Mouse (Mus musculus) stomach, embryonic 16.5 days (tissue): Measurements from ENCODE around the gene Gm10197. TPM values are rescaled to one million over a fixed set of nuclear protein-coding genes. Genes with fewer than 3 reads are reported as not detected.
A peak's percentile ranks its signal among the peaks of the same experiment; 100 is the strongest.

ENCODE experiments used
- ATAC-seq: fragments of 200-750 bp; cut with Nextera tagmentation; 2 replicates; pipeline ENCODE4 v1.8.0; 2017; ENCODE audit warnings: moderate number of reproducible peaks, moderate TSS enrichment; ENCODE audit not compliant: insufficient read depth, low FRiP score
- H3K27ac ChIP-seq: fragments of 300-500 bp; sonication (generic); 2 replicates; pipeline ENCODE4 v1.5.1; 2014; ENCODE audit warnings: low read length
- H3K27me3 ChIP-seq: fragments of 300-500 bp; sonication (generic); 2 replicates; pipeline ENCODE4 v1.6.1; 2014; ENCODE audit warnings: low read length, control low read depth, mixed read lengths; ENCODE audit not compliant: control insufficient read depth, insufficient read depth
- H3K36me3 ChIP-seq: fragments of 300-500 bp; sonication (generic); 2 replicates; pipeline ENCODE4 v1.6.1; 2014; ENCODE audit warnings: low read length; ENCODE audit not compliant: control insufficient read depth, insufficient read depth
- H3K4me1 ChIP-seq: fragments of 300-500 bp; sonication (generic); 2 replicates; pipeline ENCODE4 v1.6.1; 2014; ENCODE audit warnings: low read length, control low read depth, mixed read lengths; ENCODE audit not compliant: control insufficient read depth, insufficient read depth
- H3K4me2 ChIP-seq: fragments of 300-500 bp; sonication (generic); 2 replicates; pipeline ENCODE4 v1.6.1; 2014; ENCODE audit warnings: low read depth, low read length, mixed read lengths
- H3K4me3 ChIP-seq: fragments of 300-500 bp; sonication (generic); replicated peaks from 2 replicates; pipeline ENCODE4 v1.5.1; 2014; ENCODE audit warnings: mild to moderate bottlenecking, low read length
- H3K9ac ChIP-seq: fragments of 300-500 bp; sonication (generic); 2 replicates; pipeline ENCODE4 v1.6.1; 2014; ENCODE audit warnings: low read length
- H3K9me3 ChIP-seq: fragments of 300-500 bp; sonication (generic); replicated peaks from 2 replicates; pipeline ENCODE4 v1.6.1; 2016; ENCODE audit warnings: low read length, control low read depth; ENCODE audit not compliant: control insufficient read depth
- WGBS: fragments of 180-500 bp; shearing (Covaris S2); extraction: QIAGEN DNeasy Blood & Tissue Kit; methylation state at CpG from one replicate; pipeline ENCODE4 v1.1.7; 2014; 5-methylcytosine and 5-hydroxymethylcytosine counted together
- polyA plus RNA-seq: library from polyadenylated mRNA; unstranded; fragments of >200 nt; fragmentation: Nextera tagmentation; extraction: Ambion mirVana; gene quantifications from 2 replicates; pipeline ENCODE4 v1.2.1, GENCODE M21; 2015

Gene Gm10197
- polyA plus RNA-seq, 1 experiment from 2014 or later, result not detected

GRCm38 (mm10) chr19:53389851-53390431 is 18.4 kb upstream of the Gm10197 start:
- Histone ChIP-seq H3K4me3 (peak overlapping the region; percentile 100), H3K36me3 (peaks cover 4% of the 10 kb centered on the region; the same call in 1 of the 2 replicates), H3K9ac (peak overlapping the region; percentile 86), H3K4me1 (peaks cover 14% of the 10 kb centered on the region), H3K9me3 (no peaks in the 10 kb centered on the region), H3K27ac (peak overlapping the region; percentile 93), H3K4me2 (peak overlapping the region; percentile 62), H3K27me3 (no peaks in the 10 kb centered on the region)
- peak; percentile 89 for ATAC-seq
- WGBS, result 0% methylated on average over 59 of the region's 59 CpGs

DNA sequence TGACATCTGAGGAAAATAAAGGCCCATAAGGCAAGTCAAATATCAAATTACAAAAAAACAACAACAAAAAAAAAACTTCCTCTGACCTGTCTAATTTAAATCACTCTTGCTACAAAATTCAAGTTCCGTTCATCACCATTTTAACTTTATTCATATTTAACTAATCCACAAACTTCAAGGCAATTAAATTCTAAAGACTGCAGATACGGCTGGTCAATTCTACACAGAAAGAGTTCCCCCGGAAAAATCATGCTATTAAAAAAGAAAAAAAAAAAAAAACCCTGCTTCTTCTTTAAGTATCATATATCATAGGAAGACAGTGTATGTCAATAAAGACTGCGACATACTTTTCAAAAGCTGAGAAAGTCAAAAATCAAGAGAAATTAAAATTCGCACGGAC is 17.9 kb upstream of the Gm10197 start:
- 16% methylated on average over 6 of the region's 6 CpGs for WGBS

GRCm38 (mm10) chr19:53383336-53383735 is 11.8 kb upstream of the Gm10197 start:
- H3K27ac ChIP-seq, result no peak overlapping the region
- peaks cover 14% of the 10 kb centered on the region for H3K36me3 ChIP-seq
- no peaks in the 10 kb centered on the region for H3K4me1 ChIP-seq
- H3K9ac ChIP-seq, result no peak overlapping the region
- no peak overlapping the region for H3K4me2 ChIP-seq
- H3K27me3 ChIP-seq, result no peaks in the 10 kb centered on the region
- no peaks in the 10 kb centered on the region for H3K9me3 ChIP-seq
- 92% methylated on average over 15 of the region's 15 CpGs for WGBS
- no peak for ATAC-seq
- no peak overlapping the region for H3K4me3 ChIP-seq

More for the DNA sequence above, 17.9 kb upstream of the Gm10197 start:
- no peak for ATAC-seq
- Histone ChIP-seq H3K9ac (peak overlapping the region; percentile 86), H3K27me3 (no peaks in the 10 kb centered on the region), H3K36me3 (peaks cover 4% of the 10 kb centered on the region; the same call in 1 of the 2 replicates), H3K4me2 (peak overlapping the region; percentile 62), H3K9me3 (no peaks in the 10 kb centered on the region), H3K27ac (peak overlapping the region; percentile 93; the same call in 1 of the 2 replicates), H3K4me1 (peaks cover 14% of the 10 kb centered on the region), H3K4me3 (peak overlapping the region; percentile 100)

GRCm38 (mm10) chr19:53378421-53378820 is 6.9 kb upstream of the Gm10197 start:
- no peaks in the 10 kb centered on the region for H3K4me1 ChIP-seq
- H3K27me3 ChIP-seq, result no peaks in the 10 kb centered on the region
- H3K9ac ChIP-seq, result no peak overlapping the region
- no peak overlapping the region for H3K27ac ChIP-seq
- no peak overlapping the region for H3K4me3 ChIP-seq
- WGBS, result 87% methylated on average over 10 of the region's 10 CpGs
- H3K9me3 ChIP-seq, result no peaks in the 10 kb centered on the region
- H3K4me2 ChIP-seq, result no peak overlapping the region
- H3K36me3 ChIP-seq, result peaks cover 11% of the 10 kb centered on the region
- ATAC-seq, result no peak

GRCm38 (mm10) chr19:53377652-53378051 is 6.1 kb upstream of the Gm10197 start:
- no peak overlapping the region for H3K4me3 ChIP-seq
- no peak overlapping the region for H3K9ac ChIP-seq
- H3K4me1 ChIP-seq, result no peaks in the 10 kb centered on the region
- peaks cover 4% of the 10 kb centered on the region for H3K36me3 ChIP-seq
- 70% methylated on average over 8 of the region's 8 CpGs for WGBS
- no peak overlapping the region for H3K27ac ChIP-seq
- H3K9me3 ChIP-seq, result no peaks in the 10 kb centered on the region
- H3K4me2 ChIP-seq, result no peak overlapping the region
- ATAC-seq, result no peak
- H3K27me3 ChIP-seq, result no peaks in the 10 kb centered on the region

DNA sequence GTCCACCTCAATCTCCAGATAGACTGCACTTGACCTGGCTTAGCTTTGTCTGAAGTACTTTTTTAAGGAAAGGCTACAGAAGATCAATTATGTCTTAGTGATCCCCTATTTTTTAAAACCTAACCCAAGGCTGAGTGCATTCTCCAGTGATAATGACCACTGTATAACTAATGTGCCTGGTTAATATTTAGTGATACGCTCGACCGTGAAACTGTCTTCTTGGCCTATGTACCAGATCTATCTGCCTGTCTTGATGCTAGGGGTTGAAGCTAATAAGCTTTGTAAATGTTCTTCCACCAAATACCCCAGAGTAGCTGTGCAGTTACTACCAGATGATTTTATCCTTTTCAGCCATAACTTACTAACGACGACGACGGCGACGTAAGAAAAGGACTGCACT is 4.2 kb upstream of the Gm10197 start:
- H3K4me1 ChIP-seq, result no peaks in the 10 kb centered on the region
- H3K27me3 ChIP-seq, result no peaks in the 10 kb centered on the region
- ATAC-seq, result no peak
- H3K9ac ChIP-seq, result no peak overlapping the region
- H3K4me3 ChIP-seq, result no peak overlapping the region
- H3K36me3 ChIP-seq, result 0 out of 2 replicates have a peak, but pooled peaks cover 3% of the 10 kb centered on the region
- no peak overlapping the region for H3K27ac ChIP-seq
- H3K4me2 ChIP-seq, result no peak overlapping the region
- 90% methylated on average over 9 of the region's 9 CpGs for WGBS
- no peaks in the 10 kb centered on the region for H3K9me3 ChIP-seq

GRCm38 (mm10) chr19:53375299-53375698 is 3.7 kb upstream of the Gm10197 start:
- Histone ChIP-seq H3K4me1 (peaks cover under 1% of the 10 kb centered on the region; the same call in 1 of the 2 replicates), H3K9ac (no peak overlapping the region), H3K4me3 (no peak overlapping the region), H3K27me3 (no peaks in the 10 kb centered on the region), H3K9me3 (no peaks in the 10 kb centered on the region), H3K36me3 (0 out of 2 replicates have a peak, but pooled peaks cover 3% of the 10 kb centered on the region), H3K27ac (no peak overlapping the region), H3K4me2 (no peak overlapping the region)
- 91% methylated on average over 6 of the region's 6 CpGs for WGBS
- no peak for ATAC-seq

- H3K4me1 ChIP-seq, result peaks cover 4% of the 10 kb centered on the region; the same call in 1 of the 2 replicates
- no peak overlapping the region for H3K27ac ChIP-seq
- 0 out of 2 replicates have a peak, but pooled peaks cover 3% of the 10 kb centered on the region for H3K36me3 ChIP-seq
- no peak for ATAC-seq
- H3K4me3 ChIP-seq, result no peak overlapping the region
- H3K27me3 ChIP-seq, result no peaks in the 10 kb centered on the region
- no peaks in the 10 kb centered on the region for H3K9me3 ChIP-seq
- H3K9ac ChIP-seq, result no peak overlapping the region
- no peak overlapping the region for H3K4me2 ChIP-seq
- WGBS, result 82% methylated on average over 2 of the region's 2 CpGs
These were observed 2.0 kb upstream of the Gm10197 start for GRCm38 (mm10) chr19:53373570-53373969.

DNA sequence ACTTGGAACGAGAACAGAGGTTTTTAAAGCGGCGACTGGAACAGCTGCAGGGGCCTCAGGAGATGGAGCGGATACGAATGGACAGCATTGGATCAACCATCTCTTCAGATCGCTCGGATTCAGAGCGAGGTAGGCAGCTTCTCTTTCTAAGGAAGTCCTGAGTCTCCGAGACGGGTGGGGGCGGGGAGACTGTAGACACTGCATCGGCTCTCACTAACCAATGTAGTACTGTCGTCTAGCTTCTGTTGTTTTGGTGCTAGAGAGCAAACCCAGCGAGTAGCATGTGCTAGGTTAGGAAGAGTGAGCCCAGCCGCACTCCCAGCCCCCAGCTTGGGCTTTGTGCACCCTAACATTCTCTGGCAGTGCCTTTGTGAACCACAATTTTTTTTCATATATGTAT is 1.3 kb downstream of the Gm10197 start:
- no peak overlapping the region for H3K4me3 ChIP-seq
- H3K9me3 ChIP-seq, result no peaks in the 10 kb centered on the region
- H3K4me2 ChIP-seq, result no peak overlapping the region
- H3K4me1 ChIP-seq, result peaks cover 14% of the 10 kb centered on the region
- H3K27ac ChIP-seq, result peak overlapping the region; percentile 39; the same call in 1 of the 2 replicates
- peak overlapping the region; percentile 14; the same call in 1 of the 2 replicates for H3K9ac ChIP-seq
- no peaks in the 10 kb centered on the region for H3K27me3 ChIP-seq
- 0 out of 2 replicates have a peak, but pooled peaks cover 3% of the 10 kb centered on the region for H3K36me3 ChIP-seq
- ATAC-seq, result peak; percentile 49; the same call in 1 of the 2 replicates
- 73% methylated on average over 15 of the region's 15 CpGs for WGBS
